Mouse (Mus musculus): Measurements from ENCODE around the gene Cln6.

Cln6 gene

DNA sequence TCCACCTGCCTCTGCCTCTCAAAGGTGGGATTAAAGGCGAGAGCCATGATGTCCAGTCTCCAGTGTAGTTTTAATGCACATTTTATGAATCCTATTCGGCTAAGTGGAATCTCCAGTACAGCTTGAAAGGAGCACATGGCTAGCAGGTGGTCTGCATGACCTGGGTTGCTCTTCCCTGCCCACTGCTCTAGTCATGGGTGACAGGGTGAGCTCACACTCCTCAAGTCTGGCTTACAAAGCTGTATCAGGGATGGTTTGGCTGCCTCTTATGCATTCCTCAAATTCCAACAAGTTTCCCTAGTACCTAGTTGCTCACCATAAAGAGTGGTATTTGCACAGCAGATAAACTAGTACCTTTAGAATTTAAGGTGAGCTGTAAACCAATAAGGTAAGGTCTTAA, 39.2 kb downstream of the Cln6 start:
- no peak for DNase-seq (ENCODE audit: low read depth, low spot score)

DNA sequence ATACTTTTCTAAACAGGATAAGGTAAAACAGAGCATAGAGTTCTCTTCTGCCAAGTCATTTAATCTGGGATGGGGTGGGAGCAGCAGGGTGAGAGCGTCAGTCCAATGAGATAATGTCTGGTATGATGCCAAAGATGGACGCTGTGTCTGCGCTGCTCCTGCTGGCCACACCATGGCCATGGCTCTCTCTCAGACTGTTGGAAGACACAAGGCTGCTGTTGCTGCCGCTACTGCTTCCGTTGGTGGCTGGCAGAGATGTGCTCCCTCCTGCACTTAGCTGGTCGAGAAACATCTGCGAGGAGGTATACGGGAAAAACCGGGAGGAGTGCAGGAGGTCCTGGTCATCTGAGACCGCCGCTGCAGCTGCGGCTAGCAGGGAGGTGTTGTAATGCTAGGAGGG, 43.3 kb downstream of the Cln6 start:
- DNase-seq (ENCODE audit: low read depth, low spot score) = peak; percentile 22

DNA sequence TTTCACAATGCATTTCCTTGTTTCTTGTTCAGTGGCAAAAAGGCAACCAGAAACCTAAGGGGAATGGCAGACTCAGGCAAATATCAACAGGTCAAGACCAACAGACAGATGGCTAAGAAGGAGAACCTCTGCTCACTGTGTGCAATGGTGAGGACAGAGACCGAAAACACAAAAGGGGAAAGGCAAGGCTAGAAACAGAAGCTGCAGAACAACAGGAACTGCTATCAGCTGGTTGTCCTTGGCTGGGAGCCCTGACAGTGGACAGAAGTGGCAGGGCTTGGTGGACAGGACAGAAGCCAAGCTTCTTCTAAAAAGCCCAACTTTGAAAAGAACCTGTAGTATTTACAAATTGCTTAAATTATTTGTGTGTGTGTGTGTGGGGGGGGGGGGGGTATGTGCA, 55.9 kb downstream of the Cln6 start:
- DNase-seq (ENCODE audit: low read depth, low spot score) = no peak

Data from telencephalon, adult 2 months (tissue).